Mouse (Mus musculus) neutrophil, adult 5-6 weeks (primary cell): Measurements from ENCODE around the gene Crtc3. TPM values are rescaled to one million over a fixed set of nuclear protein-coding genes. Genes with fewer than 3 reads are reported as not detected.
A peak's percentile ranks its signal among the peaks of the same experiment; 100 is the strongest.

Source experiments
- ATAC-seq: fragments of 151-379, 151-347 bp; 2 replicates; pipeline ENCODE4 v1.8.0; 2017; ENCODE audit warnings: mild to moderate bottlenecking, moderate TSS enrichment; ENCODE audit not compliant: insufficient number of reproducible peaks, poor library complexity, low FRiP score, severe bottlenecking; ENCODE audit errors: extremely low read depth
- total RNA-seq: library from RNA; stranded (forward); fragments of 200-1000 nt; gene quantifications from 2 replicates; pipeline ENCODE4 v1.2.3, GENCODE M21; 2017

Gene Crtc3
- total RNA-seq, result 34.3 and 36.6 TPM in 2 replicates

GRCm38 (mm10) chr7:80688556-80689220, at the start of gene Crtc3:
Gene Crtc3, minus strand, starts transcription at chr7:80688877.
- ATAC-seq, result peak; percentile 56

DNA sequence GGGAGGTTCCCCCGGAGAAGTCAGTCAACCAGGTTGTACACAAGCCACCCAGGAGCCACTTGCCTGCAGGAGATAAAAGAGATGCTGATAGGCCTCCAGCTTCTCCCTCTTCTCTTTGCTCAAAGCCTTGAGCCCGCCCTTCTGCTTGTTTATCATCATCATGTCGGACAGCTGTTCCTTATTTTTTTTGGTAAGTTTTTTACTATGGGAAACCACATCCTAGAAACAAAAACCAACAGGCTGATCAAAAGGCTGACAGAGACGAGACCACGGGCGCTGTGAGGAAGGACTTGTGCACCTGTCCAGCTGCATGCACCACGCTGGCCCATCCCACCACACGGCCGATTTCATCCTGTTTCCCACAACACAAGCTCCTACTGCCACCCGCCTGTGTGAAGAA, 47.5 kb upstream of the Crtc3 start:
- no peak for ATAC-seq

- no peak for ATAC-seq
Measured at GRCm38 (mm10) chr7:80732986-80733385, 44.3 kb upstream of the Crtc3 start.

DNA sequence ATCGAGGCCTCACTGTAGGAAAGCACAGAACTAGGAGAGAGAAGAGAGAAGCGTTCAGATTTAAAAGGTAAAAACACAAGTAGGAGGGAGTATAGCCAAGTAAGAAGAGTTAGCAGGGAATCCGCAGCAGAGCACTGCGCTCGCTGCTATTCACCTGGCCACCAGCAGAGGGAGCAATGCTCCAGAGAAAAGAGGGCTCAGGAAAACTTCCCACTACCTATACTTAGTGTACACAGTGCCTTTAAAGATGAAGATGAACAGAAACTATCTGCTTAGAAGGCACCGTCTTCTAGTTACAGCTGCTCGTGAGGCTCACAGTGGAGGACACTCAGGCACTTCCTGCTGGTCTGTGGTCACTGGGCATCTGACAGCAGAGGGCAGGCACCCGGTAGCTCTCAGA, 41.0 kb upstream of the Crtc3 start:
- peak; percentile 57 for ATAC-seq

- ATAC-seq, result no peak
Measured at GRCm38 (mm10) chr7:80721041-80721440, 32.4 kb upstream of the Crtc3 start.

GRCm38 (mm10) chr7:80719582-80719981, 30.9 kb upstream of the Crtc3 start:
- ATAC-seq, result no peak

DNA sequence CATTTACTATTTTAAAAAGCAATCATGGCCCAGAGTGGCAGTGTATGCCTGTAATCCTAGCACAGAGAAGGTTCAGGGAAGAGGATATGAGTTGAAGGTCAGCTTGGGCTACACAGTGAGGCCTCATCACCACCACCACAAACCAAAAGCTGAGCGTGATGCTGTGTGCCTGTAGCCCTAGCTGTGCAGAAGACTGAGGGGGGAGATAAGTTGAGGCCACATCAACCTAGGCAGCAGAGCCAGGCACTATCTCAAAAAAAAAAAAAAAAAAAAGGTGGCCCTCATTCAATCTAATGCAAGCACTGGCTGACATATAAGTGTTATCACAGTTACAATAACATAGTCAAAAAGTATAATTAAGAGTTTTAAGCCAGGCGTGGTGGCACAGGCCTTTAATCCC, 30.4 kb upstream of the Crtc3 start:
- ATAC-seq, result no peak

GRCm38 (mm10) chr7:80718471-80718870, 29.8 kb upstream of the Crtc3 start:
- no peak for ATAC-seq

DNA sequence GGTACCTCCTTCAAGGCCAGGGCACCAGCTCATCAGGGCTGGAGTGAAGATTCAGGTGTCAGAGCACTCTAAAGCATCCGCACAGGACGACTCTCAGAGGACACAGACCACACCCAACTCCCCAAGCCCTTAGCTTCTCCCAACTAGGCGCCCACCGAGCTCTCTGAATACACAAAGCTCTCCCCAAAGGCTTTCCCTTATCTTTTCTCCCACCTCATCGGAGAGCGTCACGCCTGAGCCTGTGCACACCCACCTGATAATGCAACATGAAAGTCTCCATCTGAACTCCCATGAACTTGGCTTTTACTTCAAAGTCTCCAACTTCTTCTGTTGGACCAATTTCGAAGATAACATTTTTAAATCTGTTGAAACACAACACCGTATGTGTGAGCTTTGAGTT, 28.1 kb upstream of the Crtc3 start:
- no peak for ATAC-seq

DNA sequence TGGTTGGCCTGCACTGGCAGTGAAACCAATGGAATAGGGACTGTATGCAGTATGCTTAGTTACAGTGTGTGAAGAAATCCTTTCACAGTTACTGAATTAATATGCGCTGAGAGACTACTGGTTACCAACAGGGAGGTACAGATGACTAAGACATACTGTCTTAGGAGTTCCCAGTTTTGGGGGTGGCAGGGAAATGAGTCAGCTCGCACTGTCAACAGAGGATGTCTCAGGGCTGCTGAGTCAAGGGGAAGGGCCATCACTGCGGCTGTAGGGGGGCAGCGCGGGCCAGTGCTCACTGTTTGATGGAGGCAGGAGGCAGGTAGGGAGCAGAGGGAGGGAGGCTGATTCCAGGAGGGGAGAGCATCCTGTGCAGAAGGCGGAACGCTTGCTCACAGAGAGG, 26.6 kb upstream of the Crtc3 start:
- peak; percentile 70 for ATAC-seq

- no peak for ATAC-seq
Measured at GRCm38 (mm10) chr7:80711496-80711895, 22.8 kb upstream of the Crtc3 start.

DNA sequence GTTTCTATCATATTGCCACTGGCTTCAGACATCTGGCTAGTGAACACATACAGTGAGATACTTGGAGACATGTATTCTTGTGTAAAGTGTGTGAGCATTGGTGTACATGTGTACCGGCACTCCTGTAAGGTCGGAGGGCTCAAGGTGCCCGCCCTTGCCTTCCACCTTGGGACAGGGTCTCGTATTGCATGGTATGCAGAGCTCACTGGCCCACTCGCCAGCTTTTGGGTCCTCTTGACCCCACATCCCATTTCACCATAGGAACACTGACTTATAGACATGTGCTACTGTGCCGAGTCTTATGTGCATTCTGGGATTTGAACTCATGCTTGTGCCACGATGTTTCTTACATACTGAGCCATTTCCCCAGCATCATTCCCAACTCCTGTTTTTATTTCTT, 21.7 kb upstream of the Crtc3 start:
- ATAC-seq, result no peak

- ATAC-seq, result no peak
Measured at GRCm38 (mm10) chr7:80704066-80704465, 15.4 kb upstream of the Crtc3 start.

- ATAC-seq, result no peak
Measured at GRCm38 (mm10) chr7:80702510-80702909, 13.8 kb upstream of the Crtc3 start.

GRCm38 (mm10) chr7:80699709-80700108, 11.0 kb upstream of the Crtc3 start:
- no peak for ATAC-seq

DNA sequence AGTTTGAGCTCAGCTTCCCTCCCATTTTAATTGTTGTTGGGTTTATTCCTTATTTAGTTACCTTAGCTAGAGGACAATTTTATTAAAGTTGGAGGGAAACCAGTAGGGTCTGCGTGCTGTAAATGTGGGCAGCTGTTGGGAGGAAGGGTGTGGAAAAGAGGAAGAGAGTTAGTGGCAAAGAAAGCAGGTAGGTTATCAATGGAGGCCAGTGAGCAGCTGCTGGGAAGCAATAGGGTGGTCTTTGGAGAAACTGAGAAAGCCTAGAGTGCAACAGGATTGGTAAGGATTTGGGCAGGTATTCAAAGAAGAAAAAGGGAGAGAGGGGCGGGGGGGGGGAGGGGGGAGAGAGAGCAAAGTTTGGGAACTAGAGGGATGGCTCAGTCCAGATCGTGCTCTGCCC, 10.3 kb upstream of the Crtc3 start:
- ATAC-seq, result no peak

DNA sequence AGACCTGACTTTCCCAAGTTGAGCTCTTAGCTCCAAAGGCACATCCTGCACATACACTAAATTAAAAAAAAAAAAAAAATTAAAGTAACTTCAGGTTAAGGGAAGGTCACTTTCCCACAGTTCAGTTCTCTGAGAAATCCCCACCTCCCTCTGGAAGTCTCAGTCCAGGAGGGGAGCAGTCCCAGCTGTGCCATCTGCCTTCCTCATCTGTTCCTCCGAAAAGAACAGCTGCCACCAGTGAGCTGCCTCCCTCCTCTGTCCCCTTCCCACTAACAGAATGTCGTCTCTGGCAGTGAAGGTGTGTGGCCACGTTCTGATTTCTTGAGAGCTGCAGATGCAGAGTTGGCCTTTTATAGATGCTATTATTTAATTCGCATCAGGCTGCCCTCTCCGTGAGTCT, 9.2 kb upstream of the Crtc3 start:
- no peak for ATAC-seq

- ATAC-seq, result no peak
Measured at GRCm38 (mm10) chr7:80696903-80697302, 8.2 kb upstream of the Crtc3 start.

DNA sequence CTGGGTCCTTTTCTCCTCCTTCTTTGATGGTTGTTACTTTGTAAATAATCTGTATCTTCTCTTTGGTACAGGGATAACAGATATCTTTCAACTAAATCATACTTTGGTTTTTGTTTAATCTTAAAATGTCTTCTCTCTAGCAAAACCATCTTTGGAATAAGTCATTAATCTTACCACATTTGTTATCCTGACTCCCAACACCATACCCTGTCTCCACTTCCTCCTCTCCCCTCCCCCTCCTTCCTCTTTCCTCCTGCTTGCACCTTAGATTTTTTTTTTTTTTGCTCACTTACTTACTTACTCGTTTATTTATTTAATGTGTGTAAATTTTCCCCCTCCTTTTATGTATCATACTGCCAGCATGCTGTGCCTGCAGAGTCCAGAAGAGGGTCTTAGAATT, 7.7 kb upstream of the Crtc3 start:
- no peak for ATAC-seq

- no peak for ATAC-seq
Measured at GRCm38 (mm10) chr7:80692472-80692871, 3.8 kb upstream of the Crtc3 start.

DNA sequence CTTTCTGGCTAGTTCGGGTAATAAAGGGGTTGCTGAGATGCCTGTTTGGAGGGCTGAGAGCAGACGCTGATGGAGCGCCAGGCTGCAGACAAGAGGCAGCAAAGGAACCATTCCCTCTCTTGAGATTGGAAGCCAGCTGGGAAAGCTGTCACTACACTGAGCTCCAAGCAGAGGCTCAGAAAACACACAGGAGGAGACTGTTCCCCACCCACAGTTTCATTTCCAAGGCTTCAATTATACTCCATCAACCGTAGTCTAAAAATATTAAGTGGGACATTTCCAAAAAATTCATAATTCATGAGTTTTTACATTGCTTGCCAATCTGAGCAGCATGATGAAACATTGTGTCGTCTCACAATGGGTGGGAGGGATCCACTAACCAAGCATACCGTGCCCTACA, 2.5 kb upstream of the Crtc3 start:
- no peak for ATAC-seq
